Mouse (Mus musculus): Measurements from ENCODE around the gene Fam241b. TPM values are rescaled to one million over a fixed set of nuclear protein-coding genes. Genes with fewer than 3 reads are reported as not detected.

Gene Fam241b
- polyA plus RNA-seq, 1 experiment from 2014 or later, result 8.0 TPM

DNA sequence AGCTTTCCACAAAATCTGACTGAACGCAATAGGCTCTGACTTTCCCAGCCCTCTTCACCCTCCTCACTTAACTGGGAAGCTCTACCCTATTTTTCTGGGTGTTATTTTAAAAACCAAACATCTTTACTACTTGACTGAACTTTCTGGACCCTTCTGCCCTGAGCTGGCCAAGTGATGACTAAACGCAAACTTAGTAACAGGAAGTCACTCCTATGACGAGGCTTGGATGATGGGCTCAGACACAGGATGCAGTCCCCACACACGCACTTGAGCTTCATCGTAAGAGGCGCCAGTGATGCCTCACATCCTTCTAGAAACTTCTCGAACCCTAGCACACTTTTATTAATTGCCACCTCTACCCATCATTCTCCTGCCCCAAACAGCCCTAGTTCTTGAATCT, 74.3 kb downstream of the Fam241b start:
- H3K4me2 ChIP-seq (ENCODE audit: low read depth, low read length, severe bottlenecking), result no peak overlapping the region
- H3K9ac ChIP-seq (ENCODE audit: low read length), result no peak overlapping the region
- ATAC-seq (replicated peaks; ENCODE audit: low FRiP score) (no peak), DNase-seq (ENCODE audit: low spot score) (no peak)
- no peak overlapping the region for H3K27ac ChIP-seq (ENCODE audit: low read depth, low read length)
- no peaks in the 10 kb centered on the region for H3K36me3 ChIP-seq (ENCODE audit: control insufficient read depth, insufficient read depth, low read length)
- no peaks in the 10 kb centered on the region for H3K27me3 ChIP-seq (ENCODE audit: control insufficient read depth, insufficient read depth, low read length)
- 90% methylated on average over 7 of the region's 7 CpGs for WGBS
- H3K4me3 ChIP-seq (ENCODE audit: low read depth, low read length), result no peak overlapping the region
- H3K9me3 ChIP-seq (ENCODE audit: control insufficient read depth, low read length), result no peaks in the 10 kb centered on the region
- no peaks in the 10 kb centered on the region for H3K4me1 ChIP-seq (replicated peaks; ENCODE audit: control insufficient read depth, insufficient read depth, low read length)

GRCm38 (mm10) chr10:62068532-62068931, 75.2 kb downstream of the Fam241b start:
- Histone ChIP-seq H3K9ac (ENCODE audit: low read length) (no peak overlapping the region), H3K27me3 (ENCODE audit: control insufficient read depth, insufficient read depth, low read length) (no peaks in the 10 kb centered on the region), H3K4me2 (ENCODE audit: low read depth, low read length, severe bottlenecking) (no peak overlapping the region), H3K4me1 (replicated peaks; ENCODE audit: control insufficient read depth, insufficient read depth, low read length) (no peaks in the 10 kb centered on the region), H3K36me3 (ENCODE audit: control insufficient read depth, insufficient read depth, low read length) (no peaks in the 10 kb centered on the region), H3K9me3 (ENCODE audit: control insufficient read depth, low read length) (no peaks in the 10 kb centered on the region), H3K4me3 (ENCODE audit: low read depth, low read length) (no peak overlapping the region), H3K27ac (ENCODE audit: low read depth, low read length) (no peak overlapping the region)
- ATAC-seq (replicated peaks; ENCODE audit: low FRiP score) (no peak), DNase-seq (ENCODE audit: low spot score) (no peak)
- WGBS, result 81% methylated on average over 9 of the region's 9 CpGs

GRCm38 (mm10) chr10:62066213-62066612, 77.5 kb downstream of the Fam241b start:
- ATAC-seq (replicated peaks; ENCODE audit: low FRiP score) (no peak), DNase-seq (ENCODE audit: low spot score) (no peak)
- Histone ChIP-seq H3K27me3 (ENCODE audit: control insufficient read depth, insufficient read depth, low read length) (no peaks in the 10 kb centered on the region), H3K4me2 (ENCODE audit: low read depth, low read length, severe bottlenecking) (no peak overlapping the region), H3K9ac (ENCODE audit: low read length) (no peak overlapping the region), H3K27ac (ENCODE audit: low read depth, low read length) (no peak overlapping the region), H3K4me3 (ENCODE audit: low read depth, low read length) (no peak overlapping the region), H3K36me3 (ENCODE audit: control insufficient read depth, insufficient read depth, low read length) (no peaks in the 10 kb centered on the region), H3K4me1 (replicated peaks; ENCODE audit: control insufficient read depth, insufficient read depth, low read length) (no peaks in the 10 kb centered on the region), H3K9me3 (ENCODE audit: control insufficient read depth, low read length) (no peaks in the 10 kb centered on the region)
- 77% methylated on average over 7 of the region's 7 CpGs for WGBS

DNA sequence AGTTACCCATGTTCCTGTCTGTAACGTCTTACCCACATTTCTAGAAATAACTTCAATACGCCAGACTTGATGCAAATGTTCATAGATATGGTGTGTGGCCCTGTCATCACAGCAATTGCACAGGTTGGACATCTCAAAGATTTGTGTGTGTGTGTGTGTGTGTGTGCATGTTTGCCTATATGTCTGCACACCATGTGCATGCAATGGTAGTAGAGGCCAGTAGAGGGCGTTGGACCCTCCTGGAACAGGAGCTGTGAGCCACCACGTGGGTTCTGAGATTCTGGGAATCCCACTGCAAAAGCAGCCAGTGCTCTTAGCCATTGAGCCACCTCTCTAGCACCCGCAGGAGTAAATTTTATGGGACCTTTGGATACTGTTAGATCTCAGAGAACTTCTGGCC, 80.9 kb downstream of the Fam241b start:
- Histone ChIP-seq H3K4me2 (ENCODE audit: low read depth, low read length, severe bottlenecking) (no peak overlapping the region), H3K9me3 (ENCODE audit: control insufficient read depth, low read length) (no peaks in the 10 kb centered on the region), H3K27ac (ENCODE audit: low read depth, low read length) (no peak overlapping the region), H3K27me3 (ENCODE audit: control insufficient read depth, insufficient read depth, low read length) (no peaks in the 10 kb centered on the region), H3K4me3 (ENCODE audit: low read depth, low read length) (no peak overlapping the region), H3K4me1 (replicated peaks; ENCODE audit: control insufficient read depth, insufficient read depth, low read length) (no peaks in the 10 kb centered on the region), H3K36me3 (ENCODE audit: control insufficient read depth, insufficient read depth, low read length) (no peaks in the 10 kb centered on the region), H3K9ac (ENCODE audit: low read length) (no peak overlapping the region)
- ATAC-seq (replicated peaks; ENCODE audit: low FRiP score), result no peak
- 66% methylated on average over 5 of the region's 5 CpGs for WGBS
- no peak for DNase-seq (ENCODE audit: low spot score)

DNA sequence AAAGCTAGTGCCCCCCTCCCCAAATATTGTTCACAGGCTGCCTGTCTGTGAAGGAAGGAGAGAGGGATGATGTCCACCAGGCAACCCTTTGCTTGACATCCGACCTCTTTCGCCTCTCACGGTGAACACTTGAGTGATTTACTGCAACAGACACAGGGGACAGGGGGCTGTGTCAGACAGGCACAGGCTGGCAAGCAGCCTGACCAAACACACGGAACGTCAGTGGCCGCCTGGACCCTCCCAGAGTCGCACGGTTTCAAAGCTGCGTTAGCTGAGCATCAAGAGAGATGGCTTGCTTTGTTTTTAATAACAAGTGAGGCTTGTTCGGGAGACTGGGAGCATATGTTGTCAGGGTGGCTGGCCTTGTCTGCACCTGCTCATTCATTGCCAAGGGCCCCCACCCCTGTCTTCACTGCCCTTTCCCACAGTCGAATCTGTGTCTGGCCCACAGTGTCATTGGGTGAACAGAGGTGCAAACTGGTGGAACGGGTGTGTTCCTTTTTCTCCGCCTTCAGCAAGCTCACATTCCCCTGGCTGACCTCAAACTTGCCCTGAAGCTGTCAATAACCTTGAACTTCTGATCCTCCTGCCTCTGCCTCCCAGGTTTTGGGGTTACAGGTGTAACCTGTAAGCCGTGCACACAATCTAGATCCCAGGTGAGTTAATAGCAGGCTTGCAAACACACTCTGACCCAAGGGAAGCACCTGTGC, 82.6 kb downstream of the Fam241b start:
- no peaks in the 10 kb centered on the region for H3K4me1 ChIP-seq (replicated peaks; ENCODE audit: control insufficient read depth, insufficient read depth, low read length)
- no peak overlapping the region for H3K4me2 ChIP-seq (ENCODE audit: low read depth, low read length, severe bottlenecking)
- no peaks in the 10 kb centered on the region for H3K9me3 ChIP-seq (ENCODE audit: control insufficient read depth, low read length)
- no peak overlapping the region for H3K27ac ChIP-seq (ENCODE audit: low read depth, low read length)
- 68% methylated on average over 14 of the region's 14 CpGs for WGBS
- H3K9ac ChIP-seq (ENCODE audit: low read length), result no peak overlapping the region
- DNase-seq (ENCODE audit: low spot score), result no peak
- H3K27me3 ChIP-seq (ENCODE audit: control insufficient read depth, insufficient read depth, low read length), result no peaks in the 10 kb centered on the region
- ATAC-seq (replicated peaks; ENCODE audit: low FRiP score), result no peak
- no peaks in the 10 kb centered on the region for H3K36me3 ChIP-seq (ENCODE audit: control insufficient read depth, insufficient read depth, low read length)
- H3K4me3 ChIP-seq (ENCODE audit: low read depth, low read length), result no peak overlapping the region

DNA sequence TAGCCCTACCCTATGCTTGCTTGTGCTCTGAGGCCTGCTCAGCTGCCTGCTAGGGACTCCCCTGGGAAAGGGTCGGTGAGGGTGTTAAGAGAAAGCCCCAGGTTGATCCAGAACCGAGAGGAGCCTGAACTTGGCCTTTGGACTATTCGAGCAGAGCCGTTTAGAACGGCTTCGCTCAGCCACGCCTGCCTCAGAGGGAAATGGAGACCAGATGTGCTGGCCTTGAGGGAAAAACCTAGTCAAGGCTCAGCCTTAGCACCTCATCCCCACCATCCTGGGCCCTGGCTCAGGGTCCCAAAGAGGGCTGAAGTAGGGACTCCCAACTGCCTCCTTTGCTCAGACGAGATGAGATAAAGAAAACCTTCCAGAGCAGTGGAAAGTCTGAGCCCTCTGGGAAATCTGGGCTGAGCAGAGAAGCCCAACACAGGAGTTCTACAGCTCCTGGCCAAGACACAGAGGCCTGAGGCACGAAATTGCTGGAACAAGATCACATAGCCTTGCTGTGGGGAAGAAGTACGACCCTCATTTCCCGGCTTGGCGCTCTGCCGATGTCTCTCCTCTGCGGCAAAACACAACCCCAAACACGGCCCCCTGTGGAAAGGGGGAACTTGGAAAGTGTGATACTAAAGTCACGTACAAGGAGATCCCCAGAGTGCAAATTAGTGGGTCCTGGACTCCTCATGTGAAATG, 83.4 kb downstream of the Fam241b start:
- Histone ChIP-seq H3K9me3 (ENCODE audit: control insufficient read depth, low read length) (no peaks in the 10 kb centered on the region), H3K27ac (ENCODE audit: low read depth, low read length) (no peak overlapping the region), H3K4me3 (ENCODE audit: low read depth, low read length) (no peak overlapping the region), H3K4me2 (ENCODE audit: low read depth, low read length, severe bottlenecking) (no peak overlapping the region), H3K9ac (ENCODE audit: low read length) (no peak overlapping the region), H3K27me3 (ENCODE audit: control insufficient read depth, insufficient read depth, low read length) (no peaks in the 10 kb centered on the region), H3K36me3 (ENCODE audit: control insufficient read depth, insufficient read depth, low read length) (no peaks in the 10 kb centered on the region), H3K4me1 (replicated peaks; ENCODE audit: control insufficient read depth, insufficient read depth, low read length) (no peaks in the 10 kb centered on the region)
- no peak for ATAC-seq (replicated peaks; ENCODE audit: low FRiP score)
- DNase-seq (ENCODE audit: low spot score), result no peak
- WGBS, result 75% methylated on average over 16 of the region's 16 CpGs

DNA sequence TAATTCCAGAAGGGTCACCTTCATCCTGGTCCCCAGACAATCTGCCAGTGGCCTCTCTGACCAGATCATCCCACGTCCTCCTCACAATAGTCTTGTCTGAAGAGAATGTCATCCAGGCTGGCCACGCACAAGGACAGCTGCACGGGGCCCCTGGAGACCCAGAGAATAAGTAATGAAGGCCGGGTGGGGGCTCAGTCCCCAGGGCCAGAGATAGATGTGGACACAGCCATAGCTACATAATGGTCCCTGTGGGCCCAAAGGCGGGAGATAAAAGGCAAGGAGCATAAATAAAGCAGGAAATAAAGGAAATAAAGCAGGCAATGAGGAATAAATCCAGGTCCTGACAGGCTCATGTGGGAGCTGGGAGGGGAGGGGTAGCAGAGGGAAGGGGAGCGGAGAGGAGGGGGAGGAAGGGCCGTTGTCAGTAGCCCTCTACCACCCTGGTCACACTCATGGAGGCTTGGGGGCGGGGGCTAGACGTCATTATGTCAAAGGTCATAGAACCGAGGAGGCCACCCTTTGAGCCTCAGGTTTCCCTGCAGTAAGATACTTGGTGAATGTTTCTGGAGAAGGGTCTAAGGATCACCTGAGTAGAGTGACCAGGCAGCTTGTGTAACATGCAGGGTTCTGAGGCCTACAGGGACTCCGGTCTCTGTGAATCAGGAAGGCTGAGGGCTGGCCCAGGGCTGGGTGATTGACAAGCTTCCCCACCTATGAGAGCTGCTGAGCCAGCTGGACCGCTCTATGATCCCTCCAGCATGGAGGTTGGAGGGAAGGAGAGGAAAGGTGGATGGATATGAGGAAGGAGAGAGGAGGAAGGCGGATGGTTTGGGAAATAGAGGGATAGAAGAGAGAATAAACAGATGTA, 85.0 kb downstream of the Fam241b start:
- H3K27me3 ChIP-seq (ENCODE audit: control insufficient read depth, insufficient read depth, low read length), result no peaks in the 10 kb centered on the region
- H3K4me3 ChIP-seq (ENCODE audit: low read depth, low read length), result no peak overlapping the region
- no peak overlapping the region for H3K4me2 ChIP-seq (ENCODE audit: low read depth, low read length, severe bottlenecking)
- H3K9ac ChIP-seq (ENCODE audit: low read length), result no peak overlapping the region
- no peak for DNase-seq (ENCODE audit: low spot score)
- ATAC-seq (replicated peaks; ENCODE audit: low FRiP score), result no peak
- H3K4me1 ChIP-seq (replicated peaks; ENCODE audit: control insufficient read depth, insufficient read depth, low read length), result no peaks in the 10 kb centered on the region
- H3K27ac ChIP-seq (ENCODE audit: low read depth, low read length), result no peak overlapping the region
- WGBS, result 78% methylated on average over 13 of the region's 13 CpGs
- no peaks in the 10 kb centered on the region for H3K36me3 ChIP-seq (ENCODE audit: control insufficient read depth, insufficient read depth, low read length)
- H3K9me3 ChIP-seq (ENCODE audit: control insufficient read depth, low read length), result no peaks in the 10 kb centered on the region
